ENCODE assay signal across 8 mouse cellular contexts in the genomic region with DNA sequence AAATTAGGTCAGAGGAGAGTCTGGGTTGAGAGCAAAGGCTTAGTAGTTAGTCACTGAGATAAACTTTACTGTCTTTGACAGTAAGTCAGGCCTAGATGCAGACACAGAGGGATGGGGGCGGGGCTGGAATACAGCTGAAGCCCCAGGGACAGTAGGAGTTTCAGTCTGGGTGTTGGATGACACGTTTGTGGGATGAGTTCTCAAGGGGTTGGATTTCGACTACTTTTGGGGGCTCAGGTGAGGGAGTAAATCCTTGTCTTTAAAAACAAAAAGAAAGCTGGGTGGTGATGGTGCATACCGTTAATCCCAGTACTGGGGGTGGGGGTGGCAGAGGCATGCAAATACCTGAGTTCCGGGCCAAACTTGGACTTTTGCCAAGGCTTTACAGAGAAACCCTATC. TPM values are rescaled to one million over a fixed set of nuclear protein-coding genes. Genes with fewer than 3 reads are reported as not detected.
DNase-seq lines count a peak whose midpoint lies in the region; ATAC-seq and TF ChIP-seq lines count a peak whose summit lies in the region.

No protein-coding gene starts in this region.

- no peak for ATAC-seq in embryonic facial prominence, embryonic 11.5 days (replicated peaks; ENCODE audit: insufficient number of reproducible peaks, low FRiP score, low TSS enrichment, low read depth)
- no peak for ATAC-seq in forebrain, embryonic 14.5 days

- H3K9me3 ChIP-seq in heart, embryonic 10.5 days: no peaks in the 10 kb centered on the region
- H3K9me3 ChIP-seq in E14TG2a.4 (ENCODE audit: low read length): no peaks in the 10 kb centered on the region
- no peaks in the 10 kb centered on the region for H3K9me3 ChIP-seq in embryonic facial prominence, embryonic 11.5 days (replicated peaks; ENCODE audit: control insufficient read depth, low read length)
- no peaks in the 10 kb centered on the region for H3K9me3 ChIP-seq in forebrain, embryonic 14.5 days (replicated peaks; ENCODE audit: control insufficient read depth, low read length)

- no peak for DNase-seq in heart, embryonic 10.5 days (ENCODE audit: low spot score)
- DNase-seq in heart, postnatal 36 days: no peak
- peak; percentile 14 for DNase-seq in embryonic facial prominence, embryonic 11.5 days (ENCODE audit: low spot score)
- peak; percentile 20 for DNase-seq in liver
- DNase-seq in spleen, postnatal 4 days (ENCODE audit: low spot score in 2 of 2): no peak
- DNase-seq in layer of hippocampus, adult 9-11 months: no peak
- no peak for DNase-seq in forebrain, embryonic 14.5 days (ENCODE audit: low spot score)

- no peak for TF ChIP-seq CTCF in E14TG2a.4 (conservative IDR thresholded peaks at IDR 0.05; ENCODE audit: low read length)

- no peaks in the 10 kb centered on the region for H3K27me3 ChIP-seq in heart, embryonic 10.5 days (ENCODE audit: insufficient read depth, poor library complexity, severe bottlenecking)
- no peaks in the 10 kb centered on the region for H3K27me3 ChIP-seq in E14TG2a.4 (ENCODE audit: insufficient read depth, low read length)
- no peaks in the 10 kb centered on the region for H3K27me3 ChIP-seq in embryonic facial prominence, embryonic 11.5 days (ENCODE audit: control insufficient read depth, insufficient read depth, low read length)
- no peaks in the 10 kb centered on the region for H3K27me3 ChIP-seq in forebrain, embryonic 14.5 days (replicated peaks; ENCODE audit: control insufficient read depth, insufficient read depth, low read length)

- WGBS in heart, embryonic 10.5 days: 12% methylated on average over 5 of the region's 5 CpGs
- WGBS in embryonic facial prominence, embryonic 11.5 days: 22% methylated on average over 5 of the region's 5 CpGs
- 24% methylated on average over 5 of the region's 5 CpGs for WGBS in forebrain, embryonic 14.5 days

- no peaks in the 10 kb centered on the region for H3K36me3 ChIP-seq in heart, embryonic 10.5 days
- no peaks in the 10 kb centered on the region for H3K36me3 ChIP-seq in E14TG2a.4 (ENCODE audit: insufficient read depth, low read length)
- H3K36me3 ChIP-seq in embryonic facial prominence, embryonic 11.5 days (replicated peaks; ENCODE audit: control insufficient read depth, insufficient read depth, low read depth, low read length): no peaks in the 10 kb centered on the region
- no peaks in the 10 kb centered on the region for H3K36me3 ChIP-seq in forebrain, embryonic 14.5 days (ENCODE audit: control insufficient read depth, insufficient read depth, low read length)

- peaks cover 42% of the 10 kb centered on the region for H3K4me1 ChIP-seq in heart, embryonic 10.5 days
- peaks cover 89% of the 10 kb centered on the region for H3K4me1 ChIP-seq in E14TG2a.4 (replicated peaks; ENCODE audit: low read depth, low read length)
- H3K4me1 ChIP-seq in embryonic facial prominence, embryonic 11.5 days (ENCODE audit: control insufficient read depth, insufficient read depth, low read length): no peaks in the 10 kb centered on the region; the same call in 1 of the 2 replicates
- peaks cover 6% of the 10 kb centered on the region; the same call in 1 of the 2 replicates for H3K4me1 ChIP-seq in forebrain, embryonic 14.5 days (ENCODE audit: control insufficient read depth, insufficient read depth, low read length)

- H3K4me2 ChIP-seq in embryonic facial prominence, embryonic 11.5 days (ENCODE audit: low read depth, low read length): no peak overlapping the region
- no peak overlapping the region for H3K4me2 ChIP-seq in forebrain, embryonic 14.5 days (ENCODE audit: low read length)

- intact Hi-C loops in heart, postnatal 36 days (cut with DNase I): no loop called here

- H3K9ac ChIP-seq in embryonic facial prominence, embryonic 11.5 days (replicated peaks; ENCODE audit: low read length): no peak overlapping the region
- no peak overlapping the region for H3K9ac ChIP-seq in forebrain, embryonic 14.5 days (ENCODE audit: low read length)

- H3K4me3 ChIP-seq in heart, embryonic 10.5 days: peak overlapping the region; percentile 67
- peak overlapping the region; percentile 75 for H3K4me3 ChIP-seq in E14TG2a.4 (replicated peaks; ENCODE audit: low read length)
- no peak overlapping the region for H3K4me3 ChIP-seq in embryonic facial prominence, embryonic 11.5 days (ENCODE audit: low read depth, low read length)
- no peak overlapping the region for H3K4me3 ChIP-seq in forebrain, embryonic 14.5 days (ENCODE audit: low read depth, low read length)

- peak overlapping the region; percentile 92; the same call in 1 of the 2 replicates for H3K27ac ChIP-seq in heart, embryonic 10.5 days
- H3K27ac ChIP-seq in embryonic facial prominence, embryonic 11.5 days (replicated peaks; ENCODE audit: low read depth, low read length): no peak overlapping the region
- H3K27ac ChIP-seq in forebrain, embryonic 14.5 days (ENCODE audit: low read depth, low read length): no peak overlapping the region

RNA-seq across cellular contexts. Expression of gene Sp1, which starts 7.3 kb away (rescaled TPM):
- polyA plus RNA-seq in heart, embryonic 10.5 days (2016; fragmentation: Nextera tagmentation; extraction: Ambion mirVana): 5.7 and 7.6 TPM in 2 replicates
- total RNA-seq in heart, postnatal 36 days (2021): 10 to 100 TPM; 45.7 to 49.1 TPM
- 12.8 and 13.9 TPM in 2 replicates for polyA plus RNA-seq in embryonic facial prominence, embryonic 11.5 days (2014; fragmentation: Nextera tagmentation; extraction: Ambion mirVana)
- polyA plus RNA-seq in forebrain, embryonic 14.5 days (2014; fragmentation: Nextera tagmentation; extraction: Ambion mirVana): 6.6 and 7.0 TPM in 2 replicates

RNA-seq across cellular contexts. Expression of gene Sp7, which starts 31.6 kb away (rescaled TPM):
- 0.37 and 1.5 TPM in 2 replicates for polyA plus RNA-seq in heart, embryonic 10.5 days (2016; fragmentation: Nextera tagmentation; extraction: Ambion mirVana)
- total RNA-seq in heart, postnatal 36 days (2021): not detected
- polyA plus RNA-seq in embryonic facial prominence, embryonic 11.5 days (2014; fragmentation: Nextera tagmentation; extraction: Ambion mirVana): 2.4 and 3.0 TPM in 2 replicates
- polyA plus RNA-seq in forebrain, embryonic 14.5 days (2014; fragmentation: Nextera tagmentation; extraction: Ambion mirVana): 0.33 and 0.39 TPM in 2 replicates

RNA-seq across cellular contexts. Expression of gene Amhr2, which starts 46.5 kb away (rescaled TPM):
- polyA plus RNA-seq in heart, embryonic 10.5 days (2016; fragmentation: Nextera tagmentation; extraction: Ambion mirVana): 1.6 and 2.4 TPM in 2 replicates
- under 1 TPM; 0.16 to 0.78 TPM for total RNA-seq in heart, postnatal 36 days (2021)
- 0.24 TPM in 1 of 2 replicates, not detected in the other for polyA plus RNA-seq in embryonic facial prominence, embryonic 11.5 days (2014; fragmentation: Nextera tagmentation; extraction: Ambion mirVana)
- 0.11 and 0.25 TPM in 2 replicates for polyA plus RNA-seq in forebrain, embryonic 14.5 days (2014; fragmentation: Nextera tagmentation; extraction: Ambion mirVana)

RNA-seq across cellular contexts. Expression of gene Aaas, which starts 48.1 kb away (rescaled TPM):
- 87.7 and 96.4 TPM in 2 replicates for polyA plus RNA-seq in heart, embryonic 10.5 days (2016; fragmentation: Nextera tagmentation; extraction: Ambion mirVana)
- total RNA-seq in heart, postnatal 36 days (2021): 10 to 100 TPM; 12.5 to 12.8 TPM
- 98.3 and 102 TPM in 2 replicates for polyA plus RNA-seq in embryonic facial prominence, embryonic 11.5 days (2014; fragmentation: Nextera tagmentation; extraction: Ambion mirVana)
- polyA plus RNA-seq in forebrain, embryonic 14.5 days (2014; fragmentation: Nextera tagmentation; extraction: Ambion mirVana): 43.2 and 48.2 TPM in 2 replicates

Comparison
In these comparisons a context has a peak if more than half of its experiments do, and no peak if none do; other contexts are left out.
1. DNase-seq: peak in embryonic facial prominence, embryonic 11.5 days (single experiment) and liver (single experiment); none in heart, embryonic 10.5 days (single experiment), heart, postnatal 36 days (0 of 2), spleen, postnatal 4 days (0 of 2), layer of hippocampus, adult 9-11 months (single experiment) and forebrain, embryonic 14.5 days (single experiment).
2. H3K4me3 ChIP-seq: peak in heart, embryonic 10.5 days (single experiment) and E14TG2a.4 (single experiment); none in embryonic facial prominence, embryonic 11.5 days (single experiment) and forebrain, embryonic 14.5 days (single experiment).